Mouse (Mus musculus) neural tube, embryonic 15.5 days (tissue): ENCODE data around the gene Pcolce. TPM values are rescaled to one million over a fixed set of nuclear protein-coding genes. Genes with fewer than 3 reads are reported as not detected.

Experiments
- ATAC-seq: fragments of 200-750 bp; cut with Nextera tagmentation; 2 replicates; pipeline ENCODE4 v1.8.0; 2017; ENCODE audit warnings: mild to moderate bottlenecking, moderate TSS enrichment, moderate library complexity; ENCODE audit not compliant: low FRiP score
- H3K27ac ChIP-seq: fragments of 300-500 bp; sonication (generic); replicated peaks from 2 replicates; pipeline ENCODE4 v1.5.1; 2015; ENCODE audit warnings: mild to moderate bottlenecking, inconsistent platforms
- H3K27me3 ChIP-seq: fragments of 300-500 bp; sonication (generic); replicated peaks from 2 replicates; pipeline ENCODE4 v1.6.1; 2015; ENCODE audit warnings: inconsistent platforms
- H3K36me3 ChIP-seq: fragments of 300-500 bp; sonication (generic); 2 replicates; pipeline ENCODE4 v1.6.1; 2015; ENCODE audit warnings: inconsistent platforms
- H3K4me1 ChIP-seq: fragments of 300-500 bp; sonication (generic); 2 replicates; pipeline ENCODE4 v1.6.1; 2015; ENCODE audit warnings: inconsistent platforms
- H3K4me2 ChIP-seq: fragments of 300-500 bp; sonication (generic); 2 replicates; pipeline ENCODE4 v1.6.1; 2015; ENCODE audit warnings: inconsistent platforms, mild to moderate bottlenecking, moderate library complexity
- H3K4me3 ChIP-seq: fragments of 300-500 bp; sonication (generic); replicated peaks from 2 replicates; pipeline ENCODE4 v1.5.1; 2015; ENCODE audit warnings: mild to moderate bottlenecking, inconsistent platforms
- H3K9ac ChIP-seq: fragments of 300-500 bp; sonication (generic); replicated peaks from 2 replicates; pipeline ENCODE4 v1.6.1; 2015; ENCODE audit warnings: mild to moderate bottlenecking, inconsistent platforms
- H3K9me3 ChIP-seq: fragments of 300-500 bp; sonication (generic); replicated peaks from 2 replicates; pipeline ENCODE4 v1.6.1; 2016; ENCODE audit warnings: inconsistent platforms
- WGBS: fragments of 180-500 bp; shearing (Covaris S2); methylation state at CpG from one replicate; pipeline ENCODE4 v1.1.7; 2015; ENCODE audit warnings: mixed read lengths; 5-methylcytosine and 5-hydroxymethylcytosine counted together
- polyA plus RNA-seq: library from polyadenylated mRNA; unstranded; fragments of >200 nt; fragmentation: Nextera tagmentation; extraction: Ambion mirVana; gene quantifications from 2 replicates; pipeline ENCODE4 v1.2.1, GENCODE M21; 2015

Gene Pcolce
- polyA plus RNA-seq, 1 experiment from 2014 or later, result 48.4 TPM

GRCm38 (mm10) chr5:137583670-137584169 lies 29.9 kb downstream of the Pcolce start:
- ATAC-seq, result peak; percentile 89
- H3K27ac ChIP-seq, result peak overlapping the region; percentile 82
- H3K9me3 ChIP-seq, result no peaks in the 10 kb centered on the region
- peaks cover 17% of the 10 kb centered on the region for H3K4me1 ChIP-seq
- H3K4me3 ChIP-seq, result peak overlapping the region; percentile 42
- H3K36me3 ChIP-seq, result no peaks in the 10 kb centered on the region
- WGBS, result 14% methylated on average over 27 of the region's 27 CpGs
- H3K27me3 ChIP-seq, result no peaks in the 10 kb centered on the region
- H3K4me2 ChIP-seq, result peak overlapping the region; percentile 63
- H3K9ac ChIP-seq, result peak overlapping the region; percentile 48

- Histone ChIP-seq H3K4me1 (peaks cover 17% of the 10 kb centered on the region), H3K36me3 (no peaks in the 10 kb centered on the region), H3K27me3 (no peaks in the 10 kb centered on the region), H3K4me2 (peak overlapping the region; percentile 63), H3K4me3 (peak overlapping the region; percentile 42; the same call in 1 of the 2 replicates), H3K9ac (peak overlapping the region; percentile 48; the same call in 1 of the 2 replicates), H3K27ac (peak overlapping the region; percentile 82), H3K9me3 (no peaks in the 10 kb centered on the region)
- WGBS, result 48% methylated on average over 8 of the region's 8 CpGs
- no peak for ATAC-seq
Observed at GRCm38 (mm10) chr5:137582702-137583101, 30.9 kb downstream of the Pcolce start.

GRCm38 (mm10) chr5:137580246-137580645 lies 33.3 kb downstream of the Pcolce start:
- no peak overlapping the region for H3K4me3 ChIP-seq
- H3K36me3 ChIP-seq, result no peaks in the 10 kb centered on the region
- no peak for ATAC-seq
- no peaks in the 10 kb centered on the region for H3K27me3 ChIP-seq
- WGBS, result 89% methylated on average over 6 of the region's 6 CpGs
- H3K4me1 ChIP-seq, result peaks cover 17% of the 10 kb centered on the region
- no peak overlapping the region for H3K9ac ChIP-seq
- H3K27ac ChIP-seq, result no peak overlapping the region
- H3K9me3 ChIP-seq, result no peaks in the 10 kb centered on the region
- H3K4me2 ChIP-seq, result no peak overlapping the region

GRCm38 (mm10) chr5:137574470-137574901 lies 39.1 kb downstream of the Pcolce start:
- no peak for ATAC-seq
- H3K36me3 ChIP-seq, result no peaks in the 10 kb centered on the region
- H3K9me3 ChIP-seq, result no peaks in the 10 kb centered on the region
- peak overlapping the region; percentile 23; the same call in 1 of the 2 replicates for H3K9ac ChIP-seq
- H3K27me3 ChIP-seq, result no peaks in the 10 kb centered on the region
- peak overlapping the region; percentile 28 for H3K4me3 ChIP-seq
- 0 out of 2 replicates have a peak overlapping the region, but pooled peaks have one; percentile 18 for H3K27ac ChIP-seq
- peak overlapping the region; percentile 60 for H3K4me2 ChIP-seq
- 10% methylated on average over 27 of the region's 27 CpGs for WGBS
- H3K4me1 ChIP-seq, result peaks cover 8% of the 10 kb centered on the region; the same call in 1 of the 2 replicates

GRCm38 (mm10) chr5:137570691-137571586 lies 42.6 kb downstream of the Pcolce start:
- no peak overlapping the region for H3K4me2 ChIP-seq
- no peak overlapping the region for H3K4me3 ChIP-seq
- 83% methylated on average over 17 of the region's 17 CpGs for WGBS
- 0 out of 2 replicates have a peak, but pooled peaks cover 3% of the 10 kb centered on the region for H3K27me3 ChIP-seq
- H3K9me3 ChIP-seq, result no peaks in the 10 kb centered on the region
- H3K4me1 ChIP-seq, result peaks cover 8% of the 10 kb centered on the region; the same call in 1 of the 2 replicates
- peaks cover 7% of the 10 kb centered on the region for H3K36me3 ChIP-seq
- no peak overlapping the region for H3K9ac ChIP-seq
- no peak for ATAC-seq
- H3K27ac ChIP-seq, result no peak overlapping the region

- Histone ChIP-seq H3K9me3 (no peaks in the 10 kb centered on the region), H3K4me2 (no peak overlapping the region), H3K27ac (no peak overlapping the region), H3K27me3 (0 out of 2 replicates have a peak, but pooled peaks cover 3% of the 10 kb centered on the region), H3K36me3 (peaks cover 11% of the 10 kb centered on the region), H3K4me1 (peaks cover 8% of the 10 kb centered on the region; the same call in 1 of the 2 replicates), H3K4me3 (no peak overlapping the region), H3K9ac (no peak overlapping the region)
- ATAC-seq, result no peak
- WGBS, result 54% methylated on average over 7 of the region's 7 CpGs
Observed at GRCm38 (mm10) chr5:137570181-137570580, 43.4 kb downstream of the Pcolce start.

- H3K9ac ChIP-seq, result no peak within 1 kb of the TSS
- H3K27me3 ChIP-seq, result 0 out of 2 replicates have a peak, but pooled peaks cover 3% of the 10 kb centered on the region
- no peak for ATAC-seq
- H3K4me1 ChIP-seq, result peaks cover 7% of the 10 kb centered on the region; the same call in 1 of the 2 replicates
- no peak within 1 kb of the TSS for H3K27ac ChIP-seq
- H3K4me3 ChIP-seq, result no peak within 1 kb of the TSS
- peaks cover 16% of the 10 kb centered on the region for H3K36me3 ChIP-seq
- no peak within 1 kb of the TSS for H3K4me2 ChIP-seq
- 28% methylated on average over 9 of the region's 9 CpGs for WGBS
- no peaks in the 10 kb centered on the region for H3K9me3 ChIP-seq
Observed at GRCm38 (mm10) chr5:137569665-137570064, 43.9 kb downstream of the Pcolce start, which contains the start of gene Tfr2. Gene Tfr2, plus strand, starts transcription at chr5:137569840.

- H3K4me1 ChIP-seq, result 0 out of 2 replicates have a peak, but pooled peaks cover under 1% of the 10 kb centered on the region
- 0 out of 2 replicates have a peak, but pooled peaks cover 3% of the 10 kb centered on the region for H3K27me3 ChIP-seq
- ATAC-seq, result no peak
- peaks cover 18% of the 10 kb centered on the region for H3K36me3 ChIP-seq
- H3K27ac ChIP-seq, result no peak overlapping the region
- H3K9me3 ChIP-seq, result no peaks in the 10 kb centered on the region
- no peak overlapping the region for H3K9ac ChIP-seq
- 78% methylated on average over 12 of the region's 12 CpGs for WGBS
- no peak overlapping the region for H3K4me3 ChIP-seq
- no peak overlapping the region for H3K4me2 ChIP-seq
Observed at GRCm38 (mm10) chr5:137569031-137569430, 44.6 kb downstream of the Pcolce start.

GRCm38 (mm10) chr5:137568223-137568798 lies 45.3 kb downstream of the Pcolce start:
- Histone ChIP-seq H3K4me1 (no peaks in the 10 kb centered on the region), H3K36me3 (peaks cover 19% of the 10 kb centered on the region), H3K27ac (no peak overlapping the region), H3K27me3 (0 out of 2 replicates have a peak, but pooled peaks cover 3% of the 10 kb centered on the region), H3K9me3 (no peaks in the 10 kb centered on the region), H3K9ac (no peak overlapping the region), H3K4me2 (no peak overlapping the region), H3K4me3 (no peak overlapping the region)
- no peak for ATAC-seq
- WGBS, result 83% methylated on average over 8 of the region's 8 CpGs

- no peak overlapping the region for H3K27ac ChIP-seq
- ATAC-seq, result no peak
- WGBS, result 97% methylated on average over 5 of the region's 5 CpGs
Observed at GRCm38 (mm10) chr5:137566416-137566815, 47.2 kb downstream of the Pcolce start.

GRCm38 (mm10) chr5:137565744-137566143 lies 47.8 kb downstream of the Pcolce start:
- no peak for ATAC-seq
- Histone ChIP-seq H3K9me3 (no peaks in the 10 kb centered on the region), H3K4me1 (no peaks in the 10 kb centered on the region), H3K4me3 (no peak overlapping the region), H3K9ac (no peak overlapping the region), H3K27ac (no peak overlapping the region), H3K27me3 (0 out of 2 replicates have a peak, but pooled peaks cover 3% of the 10 kb centered on the region), H3K36me3 (peaks cover 22% of the 10 kb centered on the region), H3K4me2 (no peak overlapping the region)
- 72% methylated on average over 6 of the region's 6 CpGs for WGBS

More at GRCm38 (mm10) chr5:137566416-137566815, 47.2 kb downstream of the Pcolce start:
- H3K36me3 ChIP-seq, result peaks cover 22% of the 10 kb centered on the region
- H3K9me3 ChIP-seq, result no peaks in the 10 kb centered on the region
- no peak overlapping the region for H3K9ac ChIP-seq
- H3K4me3 ChIP-seq, result no peak overlapping the region
- no peaks in the 10 kb centered on the region for H3K4me1 ChIP-seq
- H3K27me3 ChIP-seq, result 0 out of 2 replicates have a peak, but pooled peaks cover 3% of the 10 kb centered on the region
- no peak overlapping the region for H3K4me2 ChIP-seq
